Mouse (Mus musculus): Measurements from ENCODE around the gene Rnf187. TPM values are rescaled to one million over a fixed set of nuclear protein-coding genes. Genes with fewer than 3 reads are reported as not detected.

Rnf187 gene
- polyA plus RNA-seq, 1 experiment from 2014 or later: 241 TPM

Small RNAs within 50 kb of the gene (microRNA-seq; reads per million reads assigned to microRNA genes)
- 0.93 reads per million for gene Gm44313

Other genes with a start within 250 kb of the Rnf187 start
- not detected in 2 replicates for gene Olfr319, start 239.8 kb downstream of the Rnf187 start, polyA plus RNA-seq (2015; fragmentation: Nextera tagmentation; extraction: Ambion mirVana)
- gene Olfr318, start 214.9 kb downstream of the Rnf187 start, polyA plus RNA-seq (2015; fragmentation: Nextera tagmentation; extraction: Ambion mirVana): not detected in 2 replicates
- gene Olfr317, start 199.7 kb downstream of the Rnf187 start, polyA plus RNA-seq (2015; fragmentation: Nextera tagmentation; extraction: Ambion mirVana): not detected in 2 replicates
- not detected in 2 replicates for gene Olfr316, start 186.2 kb downstream of the Rnf187 start, polyA plus RNA-seq (2015; fragmentation: Nextera tagmentation; extraction: Ambion mirVana)
- gene Olfr315, start 165.7 kb downstream of the Rnf187 start, polyA plus RNA-seq (2015; fragmentation: Nextera tagmentation; extraction: Ambion mirVana): not detected in 2 replicates
- not detected in 2 replicates for gene Olfr314, start 156.0 kb downstream of the Rnf187 start, polyA plus RNA-seq (2015; fragmentation: Nextera tagmentation; extraction: Ambion mirVana)
- gene Fam183b, start 137.0 kb downstream of the Rnf187 start, polyA plus RNA-seq (2015; fragmentation: Nextera tagmentation; extraction: Ambion mirVana): 4.5 and 5.7 TPM in 2 replicates
- not detected in 2 replicates for gene Olfr313, start 123.9 kb downstream of the Rnf187 start, polyA plus RNA-seq (2015; fragmentation: Nextera tagmentation; extraction: Ambion mirVana)
- not detected in 2 replicates for gene Olfr312, start 109.7 kb downstream of the Rnf187 start, polyA plus RNA-seq (2015; fragmentation: Nextera tagmentation; extraction: Ambion mirVana)
- gene Olfr311, start 99.7 kb downstream of the Rnf187 start, polyA plus RNA-seq (2015; fragmentation: Nextera tagmentation; extraction: Ambion mirVana): not detected in 2 replicates
- 8.1 and 8.9 TPM in 2 replicates for gene Gm12258, start 91.8 kb downstream of the Rnf187 start, polyA plus RNA-seq (2015; fragmentation: Nextera tagmentation; extraction: Ambion mirVana)
- 7.6 and 7.9 TPM in 2 replicates for gene 2810021J22Rik, start 71.7 kb downstream of the Rnf187 start, polyA plus RNA-seq (2015; fragmentation: Nextera tagmentation; extraction: Ambion mirVana)
- 4.9 and 5.1 TPM in 2 replicates for gene Zfp39, start 34.7 kb downstream of the Rnf187 start, polyA plus RNA-seq (2015; fragmentation: Nextera tagmentation; extraction: Ambion mirVana)
- gene Btnl10, start 21.0 kb downstream of the Rnf187 start, polyA plus RNA-seq (2015; fragmentation: Nextera tagmentation; extraction: Ambion mirVana): 0.15 TPM in 1 of 2 replicates, not detected in the other
- 19.3 and 21.5 TPM in 2 replicates for gene Hist3h2ba, start 10.0 kb upstream of the Rnf187 start, polyA plus RNA-seq (2015; fragmentation: Nextera tagmentation; extraction: Ambion mirVana)
- gene Hist3h2a, start 15.8 kb upstream of the Rnf187 start, polyA plus RNA-seq (2015; fragmentation: Nextera tagmentation; extraction: Ambion mirVana): 22.2 and 23.7 TPM in 2 replicates
- gene Trim17, start 15.8 kb upstream of the Rnf187 start, polyA plus RNA-seq (2015; fragmentation: Nextera tagmentation; extraction: Ambion mirVana): 0.31 and 0.39 TPM in 2 replicates
- gene Trim11, start 39.2 kb upstream of the Rnf187 start, polyA plus RNA-seq (2015; fragmentation: Nextera tagmentation; extraction: Ambion mirVana): 19.9 and 22.9 TPM in 2 replicates
- gene Obscn, start 197.5 kb upstream of the Rnf187 start, polyA plus RNA-seq (2015; fragmentation: Nextera tagmentation; extraction: Ambion mirVana): 1.9 and 3.0 TPM in 2 replicates
- 4.5 and 5.3 TPM in 2 replicates for gene Iba57, start 224.8 kb upstream of the Rnf187 start, polyA plus RNA-seq (2015; fragmentation: Nextera tagmentation; extraction: Ambion mirVana)
- gene Gjc2, start 244.3 kb upstream of the Rnf187 start, polyA plus RNA-seq (2015; fragmentation: Nextera tagmentation; extraction: Ambion mirVana): 0.56 and 0.60 TPM in 2 replicates

All from lung, embryonic 15.5 days (tissue).